In genomic region chr12:83502190-83502589, GRCm38 (mm10) we compare ENCODE assay signal across 9 mouse cellular contexts. TPM values are rescaled to one million over a fixed set of nuclear protein-coding genes. Genes with fewer than 3 reads are reported as not detected.
DNase-seq lines count a peak whose midpoint lies in the region; ATAC-seq and TF ChIP-seq lines count a peak whose summit lies in the region.
"Had no signal": no experiment of that assay in that cellular context is flagged by ENCODE, and none has a peak within 500 bp of the region (broad histone marks: within the 10 kb centered on the region; RNA-seq: fewer than 3 reads in every experiment).

No protein-coding gene starts in this region.

- no peak overlapping the region for H3K27ac ChIP-seq in forebrain, embryonic 10.5 days
- no peak overlapping the region for H3K27ac ChIP-seq in forebrain, embryonic 11.5 days (ENCODE audit: low read depth, low read length)
- no peak overlapping the region for H3K27ac ChIP-seq in forebrain, embryonic 13.5 days
- no peak overlapping the region for H3K27ac ChIP-seq in kidney, postnatal 0 days
- no peak overlapping the region for H3K27ac ChIP-seq in liver, embryonic 16.5 days (ENCODE audit: low read length)
- H3K27ac ChIP-seq: heart, embryonic 15.5 days had no signal

- H3K36me3 ChIP-seq in forebrain, embryonic 10.5 days (replicated peaks), result no peaks in the 10 kb centered on the region
- H3K36me3 ChIP-seq in forebrain, embryonic 11.5 days (ENCODE audit: control insufficient read depth, insufficient read depth, low read length), result no peaks in the 10 kb centered on the region
- no peaks in the 10 kb centered on the region for H3K36me3 ChIP-seq in forebrain, embryonic 13.5 days (ENCODE audit: poor library complexity, severe bottlenecking)
- H3K36me3 ChIP-seq in kidney, postnatal 0 days (ENCODE audit: insufficient read depth, low read length), result no peaks in the 10 kb centered on the region
- no peaks in the 10 kb centered on the region for H3K36me3 ChIP-seq in liver, embryonic 16.5 days (ENCODE audit: control insufficient read depth, insufficient read depth)
- H3K36me3 ChIP-seq: heart, embryonic 15.5 days had no signal

- no peak for ATAC-seq in forebrain, embryonic 11.5 days (replicated peaks; ENCODE audit: low FRiP score)
- ATAC-seq in forebrain, embryonic 13.5 days, result 0 out of 2 replicates have a peak, but pooled peaks have one; percentile 6
- ATAC-seq in kidney, postnatal 0 days (replicated peaks; ENCODE audit: low FRiP score, low read depth), result no peak
- ATAC-seq in liver, embryonic 16.5 days (ENCODE audit: low read depth), result peak; percentile 48

- DNase-seq in forebrain, embryonic 10.5 days (ENCODE audit: extremely low spot score, low spot score), result peak; percentile 61
- no peak for DNase-seq in forebrain, embryonic 11.5 days (ENCODE audit: low spot score)
- DNase-seq in 416B (ENCODE audit: low read depth), result peak; percentile 75
- peak; percentile 61 for DNase-seq in c-Kit-negative CD71-positive TER-119-positive erythroid progenitor cells, embryonic 14.5 days (ENCODE audit: low read depth, low spot score)
- DNase-seq in kidney, postnatal 0 days (ENCODE audit: low spot score), result peak; percentile 92
- DNase-seq in right cerebral cortex, postnatal 10 days (ENCODE audit: low spot score in 2 of 2), result peak; percentile 71 to 80

- peaks cover 11% of the 10 kb centered on the region for H3K27me3 ChIP-seq in forebrain, embryonic 10.5 days (ENCODE audit: poor library complexity, severe bottlenecking)
- no peaks in the 10 kb centered on the region for H3K27me3 ChIP-seq in forebrain, embryonic 11.5 days (ENCODE audit: control insufficient read depth, insufficient read depth, low read length)
- no peaks in the 10 kb centered on the region for H3K27me3 ChIP-seq in forebrain, embryonic 13.5 days
- H3K27me3 ChIP-seq in kidney, postnatal 0 days (ENCODE audit: insufficient read depth, low read length), result no peaks in the 10 kb centered on the region
- no peaks in the 10 kb centered on the region for H3K27me3 ChIP-seq in liver, embryonic 16.5 days (ENCODE audit: control insufficient read depth, insufficient read depth, low read depth, low read length)
- H3K27me3 ChIP-seq: heart, embryonic 15.5 days had no signal

- H3K4me1 ChIP-seq in forebrain, embryonic 10.5 days, result 0 out of 2 replicates have a peak, but pooled peaks cover 3% of the 10 kb centered on the region
- H3K4me1 ChIP-seq in forebrain, embryonic 11.5 days (replicated peaks; ENCODE audit: control insufficient read depth, insufficient read depth, low read length), result no peaks in the 10 kb centered on the region
- H3K4me1 ChIP-seq in forebrain, embryonic 13.5 days, result no peaks in the 10 kb centered on the region
- no peaks in the 10 kb centered on the region for H3K4me1 ChIP-seq in kidney, postnatal 0 days (replicated peaks; ENCODE audit: insufficient read depth, low read length)
- peaks cover 3% of the 10 kb centered on the region; the same call in 1 of the 2 replicates for H3K4me1 ChIP-seq in liver, embryonic 16.5 days (ENCODE audit: control insufficient read depth, low read depth, low read length)
- H3K4me1 ChIP-seq: heart, embryonic 15.5 days had no signal

- no peak overlapping the region for H3K9ac ChIP-seq in forebrain, embryonic 11.5 days (ENCODE audit: low read length)
- H3K9ac ChIP-seq in forebrain, embryonic 13.5 days, result no peak overlapping the region
- H3K9ac ChIP-seq in kidney, postnatal 0 days (ENCODE audit: low read depth, low read length), result no peak overlapping the region
- H3K9ac ChIP-seq in liver, embryonic 16.5 days (ENCODE audit: low read depth, low read length), result 0 out of 2 replicates have a peak overlapping the region, but pooled peaks have one; percentile 7
- H3K9ac ChIP-seq: heart, embryonic 15.5 days had no signal

- TF ChIP-seq CTCF in kidney, postnatal 0 days (IDR thresholded peaks at IDR 0.05; ENCODE audit: low read depth), result peak; percentile 92

- no peaks in the 10 kb centered on the region for H3K9me3 ChIP-seq in forebrain, embryonic 10.5 days
- H3K9me3 ChIP-seq in forebrain, embryonic 11.5 days (ENCODE audit: control insufficient read depth, low read length), result no peaks in the 10 kb centered on the region
- no peaks in the 10 kb centered on the region for H3K9me3 ChIP-seq in forebrain, embryonic 13.5 days (replicated peaks)
- H3K9me3 ChIP-seq in kidney, postnatal 0 days (replicated peaks; ENCODE audit: low read length), result no peaks in the 10 kb centered on the region
- no peaks in the 10 kb centered on the region for H3K9me3 ChIP-seq in liver, embryonic 16.5 days (replicated peaks; ENCODE audit: control insufficient read depth, low read length)
- H3K9me3 ChIP-seq: heart, embryonic 15.5 days had no signal

- no peak overlapping the region for H3K4me3 ChIP-seq in forebrain, embryonic 10.5 days
- no peak overlapping the region for H3K4me3 ChIP-seq in forebrain, embryonic 11.5 days (ENCODE audit: low read depth, low read length)
- no peak overlapping the region for H3K4me3 ChIP-seq in forebrain, embryonic 13.5 days
- no peak overlapping the region for H3K4me3 ChIP-seq in kidney, postnatal 0 days (replicated peaks; ENCODE audit: low read depth, low read length)
- H3K4me3 ChIP-seq in liver, embryonic 16.5 days (ENCODE audit: low read depth, low read length), result no peak overlapping the region
- H3K4me3 ChIP-seq: heart, embryonic 15.5 days had no signal

- H3K4me2 ChIP-seq in forebrain, embryonic 11.5 days (ENCODE audit: low read depth, low read length, severe bottlenecking), result no peak overlapping the region
- H3K4me2 ChIP-seq in forebrain, embryonic 13.5 days, result no peak overlapping the region
- no peak overlapping the region for H3K4me2 ChIP-seq in kidney, postnatal 0 days (ENCODE audit: low read length)
- 0 out of 2 replicates have a peak overlapping the region, but pooled peaks have one; percentile 19 for H3K4me2 ChIP-seq in liver, embryonic 16.5 days (ENCODE audit: low read depth, low read length)
- H3K4me2 ChIP-seq: heart, embryonic 15.5 days had no signal

- WGBS in forebrain, embryonic 10.5 days, result 6% methylated on average over 9 of the region's 9 CpGs
- 6% methylated on average over 9 of the region's 9 CpGs for WGBS in forebrain, embryonic 11.5 days
- 7% methylated on average over 9 of the region's 9 CpGs for WGBS in forebrain, embryonic 13.5 days
- WGBS in kidney, postnatal 0 days, result 6% methylated on average over 9 of the region's 9 CpGs
- WGBS in liver, embryonic 16.5 days (ENCODE audit: insufficient replicate concordance), result 4% methylated on average over 9 of the region's 9 CpGs

RNA-seq across cellular contexts. Expression of gene Dpf3, which starts 14.7 kb away (rescaled TPM):
- polyA plus RNA-seq in forebrain, embryonic 10.5 days (2016; fragmentation: Nextera tagmentation; extraction: Ambion mirVana), result 1.2 and 2.2 TPM in 2 replicates
- 4.4 and 4.6 TPM in 2 replicates for polyA plus RNA-seq in forebrain, embryonic 11.5 days (2014; fragmentation: Nextera tagmentation; extraction: Ambion mirVana)
- 7.9 and 9.0 TPM in 2 replicates for polyA plus RNA-seq in forebrain, embryonic 13.5 days (2015; fragmentation: Nextera tagmentation; extraction: Ambion mirVana)
- 7.8 and 9.3 TPM in 2 replicates for polyA plus RNA-seq in kidney, postnatal 0 days (2015; fragmentation: Nextera tagmentation; extraction: Ambion mirVana)
- 7.1 and 7.8 TPM in 2 replicates for polyA plus RNA-seq in liver, embryonic 16.5 days (2015; fragmentation: Nextera tagmentation; extraction: Ambion mirVana)

RNA-seq across cellular contexts. Expression of gene Dcaf4, which starts 18.1 kb away (rescaled TPM):
- 24.1 and 25.2 TPM in 2 replicates for polyA plus RNA-seq in forebrain, embryonic 10.5 days (2016; fragmentation: Nextera tagmentation; extraction: Ambion mirVana)
- 24.4 and 26.7 TPM in 2 replicates for polyA plus RNA-seq in forebrain, embryonic 11.5 days (2014; fragmentation: Nextera tagmentation; extraction: Ambion mirVana)
- 34.7 and 37.2 TPM in 2 replicates for polyA plus RNA-seq in forebrain, embryonic 13.5 days (2015; fragmentation: Nextera tagmentation; extraction: Ambion mirVana)
- 19.8 and 20.6 TPM in 2 replicates for polyA plus RNA-seq in kidney, postnatal 0 days (2015; fragmentation: Nextera tagmentation; extraction: Ambion mirVana)
- 15.5 and 18.3 TPM in 2 replicates for polyA plus RNA-seq in liver, embryonic 16.5 days (2015; fragmentation: Nextera tagmentation; extraction: Ambion mirVana)

Comparison
In these comparisons a context has a peak if more than half of its experiments do, and no peak if none do; other contexts are left out.
1. ATAC-seq: peak in forebrain, embryonic 13.5 days (single experiment) and liver, embryonic 16.5 days (single experiment); none in forebrain, embryonic 11.5 days (single experiment) and kidney, postnatal 0 days (single experiment).